Mouse (Mus musculus) hindbrain, embryonic 12.5 days (tissue): ENCODE results near the gene Top3a. TPM values are rescaled to one million over a fixed set of nuclear protein-coding genes. Genes with fewer than 3 reads are reported as not detected.
"Not testable (repeated sequence)": the region's sequence is repeated elsewhere in the genome, so short reads cannot be mapped to it uniquely, and the experiment has no call there.

Experiments used
- ATAC-seq: fragments of 200-750 bp; cut with Nextera tagmentation; 2 replicates; pipeline ENCODE4 v1.8.0; 2017; ENCODE audit warnings: moderate TSS enrichment; ENCODE audit not compliant: low FRiP score
- H3K27ac ChIP-seq: fragments of 300-500 bp; sonication (generic); 2 replicates; pipeline ENCODE4 v1.5.1; 2016; ENCODE audit warnings: mild to moderate bottlenecking
- H3K27me3 ChIP-seq: fragments of 300-500 bp; sonication (generic); 2 replicates; pipeline ENCODE4 v1.6.1; 2016; ENCODE audit warnings: mild to moderate bottlenecking
- H3K36me3 ChIP-seq: fragments of 300-500 bp; sonication (generic); 2 replicates; pipeline ENCODE4 v1.6.1; 2016; ENCODE audit warnings: mild to moderate bottlenecking
- H3K4me1 ChIP-seq: fragments of 300-500 bp; sonication (generic); 2 replicates; pipeline ENCODE4 v1.6.1; 2016
- H3K4me2 ChIP-seq: fragments of 300-500 bp; sonication (generic); replicated peaks from 2 replicates; pipeline ENCODE4 v1.6.1; 2016; ENCODE audit warnings: mild to moderate bottlenecking
- H3K4me3 ChIP-seq: fragments of 300-500 bp; sonication (generic); 2 replicates; pipeline ENCODE4 v1.5.1; 2016; ENCODE audit warnings: mild to moderate bottlenecking
- H3K9ac ChIP-seq: fragments of 300-500 bp; sonication (generic); 2 replicates; pipeline ENCODE4 v1.6.1; 2016; ENCODE audit warnings: mild to moderate bottlenecking, moderate library complexity
- H3K9me3 ChIP-seq: fragments of 300-500 bp; sonication (generic); replicated peaks from 2 replicates; pipeline ENCODE4 v1.6.1; 2016; ENCODE audit warnings: mild to moderate bottlenecking
- WGBS: fragments of 180-500 bp; shearing (Covaris S2); methylation state at CpG from one replicate; pipeline ENCODE4 v1.1.7; 2016; 5-methylcytosine and 5-hydroxymethylcytosine counted together
- polyA plus RNA-seq: library from polyadenylated mRNA; unstranded; fragments of >200 nt; fragmentation: Nextera tagmentation; extraction: Ambion mirVana; gene quantifications from 2 replicates; pipeline ENCODE4 v1.2.1, GENCODE M21; 2016

Gene Top3a
- 16.7 and 17.3 TPM in 2 replicates for polyA plus RNA-seq

- peak within 1 kb of the TSS; percentile 78 for H3K27ac ChIP-seq
- peak within 1 kb of the TSS; percentile 79 for H3K4me2 ChIP-seq
- no peaks in the 10 kb centered on the region for H3K27me3 ChIP-seq
- H3K4me3 ChIP-seq, result peak within 1 kb of the TSS; percentile 81
- peak within 1 kb of the TSS; percentile 75 for H3K9ac ChIP-seq
- H3K36me3 ChIP-seq, result peaks cover 16% of the 10 kb centered on the region
- peak; percentile 99 for ATAC-seq
- H3K4me1 ChIP-seq, result peaks cover 61% of the 10 kb centered on the region
- under 1% methylated on average over 62 of the region's 62 CpGs for WGBS
- H3K9me3 ChIP-seq, result no peaks in the 10 kb centered on the region
Observed at GRCm38 (mm10) chr11:60776829-60777740, at the start of gene Top3a, which contains the start of gene Smcr8. Top3a (minus strand) TSS chr11:60777365. Smcr8 (plus strand) TSS chr11:60777524.

- WGBS, result 52% methylated on average over 1 of the region's 1 CpGs
- no peaks in the 10 kb centered on the region for H3K9me3 ChIP-seq
- H3K4me2 ChIP-seq, result no peak overlapping the region
- no peak overlapping the region for H3K4me3 ChIP-seq
- no peak overlapping the region for H3K27ac ChIP-seq
- H3K36me3 ChIP-seq, result no peaks in the 10 kb centered on the region
- peaks cover 7% of the 10 kb centered on the region for H3K4me1 ChIP-seq
- no peak overlapping the region for H3K9ac ChIP-seq
- ATAC-seq, result no peak
- peaks cover 4% of the 10 kb centered on the region; the same call in 1 of the 2 replicates for H3K27me3 ChIP-seq
Observed at GRCm38 (mm10) chr11:60826700-60827099, 49.5 kb upstream of the Top3a start.

- Histone ChIP-seq H3K4me3 (no peak overlapping the region), H3K4me2 (no peak overlapping the region), H3K4me1 (no peaks in the 10 kb centered on the region), H3K27me3 (peaks cover 4% of the 10 kb centered on the region; the same call in 1 of the 2 replicates), H3K9me3 (no peaks in the 10 kb centered on the region), H3K27ac (no peak overlapping the region), H3K36me3 (no peaks in the 10 kb centered on the region), H3K9ac (no peak overlapping the region)
- 80% methylated on average over 3 of the region's 3 CpGs for WGBS
- no peak for ATAC-seq
Observed at GRCm38 (mm10) chr11:60825191-60825590, 48.0 kb upstream of the Top3a start.

- H3K4me2 ChIP-seq, result no peak overlapping the region
- H3K4me1 ChIP-seq, result no peaks in the 10 kb centered on the region
- H3K27me3 ChIP-seq, result peaks cover 4% of the 10 kb centered on the region; the same call in 1 of the 2 replicates
- no peaks in the 10 kb centered on the region for H3K36me3 ChIP-seq
- H3K4me3 ChIP-seq, result no peak overlapping the region
- no peaks in the 10 kb centered on the region for H3K9me3 ChIP-seq
- no peak overlapping the region for H3K9ac ChIP-seq
- no peak for ATAC-seq
- 71% methylated on average over 2 of the region's 2 CpGs for WGBS
- no peak overlapping the region for H3K27ac ChIP-seq
Observed at GRCm38 (mm10) chr11:60823771-60824170, 46.6 kb upstream of the Top3a start.

- Histone ChIP-seq H3K27me3 (no peaks in the 10 kb centered on the region), H3K27ac (no peak overlapping the region), H3K9me3 (no peaks in the 10 kb centered on the region), H3K36me3 (no peaks in the 10 kb centered on the region), H3K4me3 (no peak overlapping the region), H3K9ac (no peak overlapping the region), H3K4me2 (no peak overlapping the region), H3K4me1 (no peaks in the 10 kb centered on the region)
- WGBS, result 74% methylated on average over 5 of the region's 5 CpGs
- no peak for ATAC-seq
Observed at GRCm38 (mm10) chr11:60816398-60816797, 39.2 kb upstream of the Top3a start.

- H3K9me3 ChIP-seq, H3K27me3 ChIP-seq, ATAC-seq, H3K27ac ChIP-seq, H3K36me3 ChIP-seq: not testable (repeated sequence)
- 41% methylated on average over 6 of the region's 6 CpGs for WGBS
- H3K4me3 ChIP-seq, result peak within 1 kb of the TSS; percentile 43
- peak within 1 kb of the TSS; percentile 80 for H3K4me2 ChIP-seq
- peak within 1 kb of the TSS; percentile 43; the same call in 1 of the 2 replicates for H3K9ac ChIP-seq
- H3K4me1 ChIP-seq, result peaks cover 20% of the 10 kb centered on the region
Observed at GRCm38 (mm10) chr11:60811618-60812017, 34.5 kb upstream of the Top3a start, which contains the start of gene Shmt1. Shmt1 (minus strand) TSS chr11:60811718.

GRCm38 (mm10) chr11:60811054-60811460 is 33.9 kb upstream of the Top3a start:
- Histone ChIP-seq H3K36me3 (no peaks in the 10 kb centered on the region), H3K27ac (no peak overlapping the region), H3K9ac (peak overlapping the region; percentile 43; the same call in 1 of the 2 replicates), H3K27me3 (no peaks in the 10 kb centered on the region), H3K4me3 (peak overlapping the region; percentile 43), H3K4me1 (peaks cover 20% of the 10 kb centered on the region), H3K9me3 (no peaks in the 10 kb centered on the region), H3K4me2 (peak overlapping the region; percentile 80)
- under 1% methylated on average over 29 of the region's 29 CpGs for WGBS
- peak; percentile 96 for ATAC-seq

- H3K4me1 ChIP-seq, result peaks cover 20% of the 10 kb centered on the region
- H3K27me3 ChIP-seq, result no peaks in the 10 kb centered on the region
- peak overlapping the region; percentile 43; the same call in 1 of the 2 replicates for H3K9ac ChIP-seq
- 19% methylated on average over 14 of the region's 14 CpGs for WGBS
- no peaks in the 10 kb centered on the region for H3K9me3 ChIP-seq
- peak overlapping the region; percentile 43 for H3K4me3 ChIP-seq
- H3K27ac ChIP-seq, result no peak overlapping the region
- no peaks in the 10 kb centered on the region for H3K36me3 ChIP-seq
- no peak; the same call in 1 of the 2 replicates for ATAC-seq
- peak overlapping the region; percentile 80 for H3K4me2 ChIP-seq
Observed at GRCm38 (mm10) chr11:60810046-60810965, 33.1 kb upstream of the Top3a start.

- Histone ChIP-seq H3K27me3 (no peaks in the 10 kb centered on the region), H3K9ac (no peak overlapping the region), H3K4me1 (peaks cover 20% of the 10 kb centered on the region), H3K4me3 (no peak overlapping the region), H3K4me2 (peak overlapping the region; percentile 80), H3K27ac (no peak overlapping the region), H3K36me3 (no peaks in the 10 kb centered on the region), H3K9me3 (no peaks in the 10 kb centered on the region)
- WGBS, result 69% methylated on average over 1 of the region's 1 CpGs
- ATAC-seq, result no peak
Observed at GRCm38 (mm10) chr11:60809546-60809945, 32.4 kb upstream of the Top3a start.

- H3K9me3 ChIP-seq, result no peaks in the 10 kb centered on the region
- H3K36me3 ChIP-seq, result no peaks in the 10 kb centered on the region
- H3K9ac ChIP-seq, result no peak overlapping the region
- peaks cover 20% of the 10 kb centered on the region for H3K4me1 ChIP-seq
- ATAC-seq, result no peak
- no peak overlapping the region for H3K4me2 ChIP-seq
- H3K27me3 ChIP-seq, result no peaks in the 10 kb centered on the region
- 73% methylated on average over 4 of the region's 4 CpGs for WGBS
- no peak overlapping the region for H3K4me3 ChIP-seq
- H3K27ac ChIP-seq, result no peak overlapping the region
Observed at GRCm38 (mm10) chr11:60808286-60809070, 31.3 kb upstream of the Top3a start.

GRCm38 (mm10) chr11:60800892-60801291 is 23.7 kb upstream of the Top3a start:
- 92% methylated on average over 1 of the region's 1 CpGs for WGBS
- no peak overlapping the region for H3K4me3 ChIP-seq
- no peak overlapping the region for H3K4me2 ChIP-seq
- ATAC-seq, result no peak
- no peak overlapping the region for H3K9ac ChIP-seq
- H3K4me1 ChIP-seq, result no peaks in the 10 kb centered on the region
- H3K27me3 ChIP-seq, result no peaks in the 10 kb centered on the region
- H3K9me3 ChIP-seq, result no peaks in the 10 kb centered on the region
- peaks cover 9% of the 10 kb centered on the region; the same call in 1 of the 2 replicates for H3K36me3 ChIP-seq
- no peak overlapping the region for H3K27ac ChIP-seq
